Mouse (Mus musculus): ENCODE data around the gene Rfx4.

GRCm38 (mm10) chr10:84896941-84897930, 141.4 kb downstream of the Rfx4 start:
- TF ChIP-seq POLR2A (IDR thresholded peaks at IDR 0.05; ENCODE audit: low read depth, low read length) (no peak), CTCF (IDR thresholded peaks at IDR 0.05; ENCODE audit: borderline replicate concordance, insufficient read depth, low read length) (no peak)

Data from embryonic fibroblast, embryonic 13.5 days (primary cell).